Mouse (Mus musculus) ES-Bruce4 (cell line): Measurements from ENCODE around the gene H3f3b.

ENCODE experiments used
- CTCF ChIP-seq: IDR thresholded peaks from one replicate; pipeline ENCODE4 v1.8.1; 2011; ENCODE audit warnings: low read depth, low read length
- POLR2A ChIP-seq: IDR thresholded peaks from one replicate; pipeline ENCODE4 v1.8.1; 2011; ENCODE audit warnings: low read length; ENCODE audit not compliant: insufficient read depth

GRCm38 (mm10) chr11:116012262-116012947 lies 15.4 kb downstream of the H3f3b start, which contains the start of gene Galk1:
- TF ChIP-seq POLR2A (no peak), CTCF (no peak)
